Mouse (Mus musculus) brown adipose tissue, adult 24 weeks (tissue): ENCODE data around the gene Six2. TPM values are rescaled to one million over a fixed set of nuclear protein-coding genes. Genes with fewer than 3 reads are reported as not detected.

ENCODE experiments used
- H3K27ac ChIP-seq: fragments of 200-500 bp; replicated peaks from 2 replicates; pipeline ENCODE4 v1.5.1; 2012; ENCODE audit warnings: low read depth, mild to moderate bottlenecking, low read length
- H3K4me1 ChIP-seq: fragments of 200-500 bp; 2 replicates; pipeline ENCODE4 v1.6.1; 2012; ENCODE audit warnings: low read length, mixed read lengths; ENCODE audit not compliant: control insufficient read depth, insufficient read depth, insufficient read length
- H3K4me3 ChIP-seq: fragments of 200-500 bp; 2 replicates; pipeline ENCODE4 v1.5.1; 2012; ENCODE audit warnings: low read depth, mild to moderate bottlenecking, low read length, moderate library complexity; ENCODE audit not compliant: insufficient read depth
- polyA plus RNA-seq: library from polyadenylated mRNA; stranded (reverse); fragments of >200 nt; gene quantifications from 2 replicates; pipeline ENCODE4 v1.2.4, GENCODE M21; 2012; ENCODE audit not compliant: missing spikeins, insufficient read depth, insufficient read length

The Six2 gene
- not detected in 2 replicates for polyA plus RNA-seq

GRCm38 (mm10) chr17:85688236-85688910 is at the start of gene Six2:
Gene Six2 (minus strand): TSS chr17:85688274.
- Histone ChIP-seq H3K4me1 (no peaks in the 10 kb centered on the region), H3K4me3 (peak within 1 kb of the TSS; percentile 47), H3K27ac (no peak within 1 kb of the TSS)

GRCm38 (mm10) chr17:85737090-85737780 is 49.2 kb upstream of the Six2 start:
- no peaks in the 10 kb centered on the region for H3K4me1 ChIP-seq
- H3K27ac ChIP-seq: no peak overlapping the region
- H3K4me3 ChIP-seq: no peak overlapping the region

GRCm38 (mm10) chr17:85731329-85731728 is 43.3 kb upstream of the Six2 start:
- H3K4me1 ChIP-seq: no peaks in the 10 kb centered on the region
- no peak overlapping the region for H3K4me3 ChIP-seq
- no peak overlapping the region for H3K27ac ChIP-seq

GRCm38 (mm10) chr17:85730231-85731015 is 42.3 kb upstream of the Six2 start:
- Histone ChIP-seq H3K4me3 (no peak overlapping the region), H3K4me1 (no peaks in the 10 kb centered on the region), H3K27ac (no peak overlapping the region)

GRCm38 (mm10) chr17:85728071-85728718 is 40.1 kb upstream of the Six2 start:
- Histone ChIP-seq H3K4me3 (no peak overlapping the region), H3K27ac (no peak overlapping the region), H3K4me1 (no peaks in the 10 kb centered on the region)

- no peak overlapping the region for H3K27ac ChIP-seq
- H3K4me3 ChIP-seq: no peak overlapping the region
- no peaks in the 10 kb centered on the region for H3K4me1 ChIP-seq
Observed at GRCm38 (mm10) chr17:85725988-85726387, 37.9 kb upstream of the Six2 start.

- H3K27ac ChIP-seq: no peak overlapping the region
- H3K4me1 ChIP-seq: no peaks in the 10 kb centered on the region
- H3K4me3 ChIP-seq: no peak overlapping the region
Observed at GRCm38 (mm10) chr17:85723166-85723565, 35.1 kb upstream of the Six2 start.

GRCm38 (mm10) chr17:85717266-85717665 is 29.2 kb upstream of the Six2 start:
- Histone ChIP-seq H3K27ac (no peak overlapping the region), H3K4me1 (no peaks in the 10 kb centered on the region), H3K4me3 (no peak overlapping the region)

GRCm38 (mm10) chr17:85715784-85716183 is 27.7 kb upstream of the Six2 start:
- no peak overlapping the region for H3K4me3 ChIP-seq

GRCm38 (mm10) chr17:85714370-85714769 is 26.3 kb upstream of the Six2 start:
- Histone ChIP-seq H3K27ac (no peak overlapping the region), H3K4me3 (no peak overlapping the region), H3K4me1 (no peaks in the 10 kb centered on the region)

More at GRCm38 (mm10) chr17:85715784-85716183, 27.7 kb upstream of the Six2 start:
- Histone ChIP-seq H3K27ac (no peak overlapping the region), H3K4me1 (no peaks in the 10 kb centered on the region)

- Histone ChIP-seq H3K4me1 (no peaks in the 10 kb centered on the region), H3K4me3 (no peak overlapping the region), H3K27ac (no peak overlapping the region)
Observed at GRCm38 (mm10) chr17:85712874-85713273, 24.8 kb upstream of the Six2 start.

- no peak overlapping the region for H3K4me3 ChIP-seq
- no peaks in the 10 kb centered on the region for H3K4me1 ChIP-seq
- H3K27ac ChIP-seq: no peak overlapping the region
Observed at GRCm38 (mm10) chr17:85704369-85705260, 16.5 kb upstream of the Six2 start.

GRCm38 (mm10) chr17:85700028-85700427 is 12.0 kb upstream of the Six2 start:
- Histone ChIP-seq H3K4me1 (no peaks in the 10 kb centered on the region), H3K4me3 (no peak overlapping the region), H3K27ac (no peak overlapping the region)

- Histone ChIP-seq H3K27ac (no peak overlapping the region), H3K4me3 (no peak overlapping the region), H3K4me1 (no peaks in the 10 kb centered on the region)
Observed at GRCm38 (mm10) chr17:85698643-85699042, 10.6 kb upstream of the Six2 start.
